Mouse (Mus musculus): ENCODE data around the gene Rnf212b. TPM values are rescaled to one million over a fixed set of nuclear protein-coding genes. Genes with fewer than 3 reads are reported as not detected.

The Rnf212b gene
- polyA plus RNA-seq, 1 experiment from 2014 or later: not detected

GRCm38 (mm10) chr14:54857891-54858290, 44.0 kb downstream of the Rnf212b start:
- no peak for ATAC-seq (ENCODE audit: low FRiP score)
- no peak overlapping the region for H3K4me3 ChIP-seq (ENCODE audit: low read depth, low read length)
- no peak overlapping the region for H3K9ac ChIP-seq (ENCODE audit: low read depth, low read length)
- no peak overlapping the region for H3K27ac ChIP-seq (ENCODE audit: low read depth, low read length)
- no peaks in the 10 kb centered on the region for H3K9me3 ChIP-seq (ENCODE audit: control insufficient read depth, low read length)
- no peaks in the 10 kb centered on the region for H3K27me3 ChIP-seq (ENCODE audit: control insufficient read depth, insufficient read depth, low read length)
- no peaks in the 10 kb centered on the region for H3K36me3 ChIP-seq (ENCODE audit: control insufficient read depth, insufficient read depth, low read length)
- no peak overlapping the region for H3K4me2 ChIP-seq (replicated peaks; ENCODE audit: low read depth, low read length)
- no peaks in the 10 kb centered on the region for H3K4me1 ChIP-seq (replicated peaks; ENCODE audit: control insufficient read depth, insufficient read depth, low read length)
- WGBS: 91% methylated on average over 9 of the region's 9 CpGs
- no peak for DNase-seq (ENCODE audit: low spot score)

GRCm38 (mm10) chr14:54860511-54860910, 46.6 kb downstream of the Rnf212b start:
- no peak for ATAC-seq (ENCODE audit: low FRiP score)
- H3K27ac ChIP-seq (ENCODE audit: low read depth, low read length): no peak overlapping the region
- 49% methylated on average over 2 of the region's 2 CpGs for WGBS
- H3K27me3 ChIP-seq (ENCODE audit: control insufficient read depth, insufficient read depth, low read length): no peaks in the 10 kb centered on the region
- H3K9me3 ChIP-seq (ENCODE audit: control insufficient read depth, low read length): no peaks in the 10 kb centered on the region
- peak; percentile 67 for DNase-seq (ENCODE audit: low spot score)
- no peaks in the 10 kb centered on the region for H3K36me3 ChIP-seq (ENCODE audit: control insufficient read depth, insufficient read depth, low read length)
- H3K9ac ChIP-seq (ENCODE audit: low read depth, low read length): no peak overlapping the region
- H3K4me1 ChIP-seq (replicated peaks; ENCODE audit: control insufficient read depth, insufficient read depth, low read length): no peaks in the 10 kb centered on the region
- no peak overlapping the region for H3K4me2 ChIP-seq (replicated peaks; ENCODE audit: low read depth, low read length)
- H3K4me3 ChIP-seq (ENCODE audit: low read depth, low read length): no peak overlapping the region

GRCm38 (mm10) chr14:54863501-54864312, 49.8 kb downstream of the Rnf212b start:
- Histone ChIP-seq H3K27ac (ENCODE audit: low read depth, low read length) (peak overlapping the region; percentile 64), H3K4me2 (replicated peaks; ENCODE audit: low read depth, low read length) (peak overlapping the region; percentile 66), H3K9ac (ENCODE audit: low read depth, low read length) (peak overlapping the region; percentile 86), H3K4me1 (replicated peaks; ENCODE audit: control insufficient read depth, insufficient read depth, low read length) (no peaks in the 10 kb centered on the region), H3K4me3 (ENCODE audit: low read depth, low read length) (peak overlapping the region; percentile 88), H3K27me3 (ENCODE audit: control insufficient read depth, insufficient read depth, low read length) (no peaks in the 10 kb centered on the region), H3K36me3 (ENCODE audit: control insufficient read depth, insufficient read depth, low read length) (no peaks in the 10 kb centered on the region), H3K9me3 (ENCODE audit: control insufficient read depth, low read length) (no peaks in the 10 kb centered on the region)
- DNase-seq (ENCODE audit: low spot score) (peak; percentile 94), ATAC-seq (ENCODE audit: low FRiP score) (peak; percentile 99)
- WGBS: 0% methylated on average over 49 of the region's 56 CpGs

DNA sequence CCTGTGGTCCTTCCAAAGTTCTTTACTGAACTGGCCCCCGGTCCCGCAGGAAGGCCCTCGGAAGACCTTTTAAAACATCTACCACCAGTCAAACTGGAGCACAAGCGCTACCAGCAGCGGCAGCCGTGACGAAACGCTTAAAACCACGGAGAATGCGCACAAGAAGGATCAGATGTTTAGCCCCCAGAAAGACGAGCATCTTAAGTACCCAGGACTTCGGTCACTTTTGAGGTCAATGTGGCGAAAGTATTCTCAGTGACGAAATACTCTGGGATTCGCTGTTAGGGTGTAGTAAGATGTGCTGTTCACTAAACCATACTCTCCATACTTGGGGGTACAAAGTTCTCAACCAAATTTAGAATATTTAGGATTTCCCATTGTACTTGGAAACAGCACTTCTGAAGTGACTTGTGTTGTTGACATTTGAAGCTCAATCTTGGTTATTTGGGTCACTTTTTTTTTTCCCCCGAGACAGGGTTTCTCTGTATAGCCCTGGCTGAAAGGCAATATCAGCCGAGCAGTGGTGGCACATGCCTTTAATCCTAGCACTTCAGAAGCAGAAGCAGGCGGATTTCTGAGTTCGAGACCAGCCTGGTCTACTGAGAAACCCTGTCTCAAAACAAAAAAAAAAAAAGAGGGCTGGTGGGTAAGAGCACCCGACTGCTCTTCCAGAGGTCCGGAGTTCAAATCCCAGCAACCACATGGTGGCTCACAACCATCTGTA, 50.5 kb downstream of the Rnf212b start:
- 17% methylated on average over 21 of the region's 21 CpGs for WGBS
- Histone ChIP-seq H3K36me3 (ENCODE audit: control insufficient read depth, insufficient read depth, low read length) (no peaks in the 10 kb centered on the region), H3K27me3 (ENCODE audit: control insufficient read depth, insufficient read depth, low read length) (no peaks in the 10 kb centered on the region), H3K4me2 (replicated peaks; ENCODE audit: low read depth, low read length) (peak overlapping the region; percentile 66), H3K4me3 (ENCODE audit: low read depth, low read length) (peak overlapping the region; percentile 88), H3K4me1 (replicated peaks; ENCODE audit: control insufficient read depth, insufficient read depth, low read length) (no peaks in the 10 kb centered on the region), H3K27ac (ENCODE audit: low read depth, low read length) (peak overlapping the region; percentile 11; the same call in 1 of the 2 replicates), H3K9ac (ENCODE audit: low read depth, low read length) (peak overlapping the region; percentile 86), H3K9me3 (ENCODE audit: control insufficient read depth, low read length) (no peaks in the 10 kb centered on the region)
- ATAC-seq (ENCODE audit: low FRiP score) (peak; percentile 13; the same call in 1 of the 2 replicates), DNase-seq (ENCODE audit: low spot score) (no peak)

DNA sequence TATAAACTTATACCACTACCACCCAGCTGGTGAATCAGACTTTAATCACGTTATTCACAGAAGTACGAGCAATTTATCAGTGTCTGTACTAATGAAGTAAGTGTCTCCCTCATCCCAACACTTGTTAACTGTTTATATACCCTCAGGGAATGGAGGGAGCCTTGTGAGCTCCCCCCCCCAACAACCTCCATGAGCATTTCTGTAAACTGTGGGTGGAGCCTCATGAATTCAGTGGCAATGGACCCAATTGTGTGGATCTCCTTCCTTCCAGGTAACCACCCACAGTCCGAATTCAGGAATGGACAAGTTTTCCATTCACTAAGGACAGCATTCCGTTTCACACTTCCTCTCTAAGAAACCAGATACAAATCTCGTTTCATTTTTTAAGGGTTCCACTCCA, 51.7 kb downstream of the Rnf212b start:
- DNase-seq (ENCODE audit: low spot score) (no peak), ATAC-seq (ENCODE audit: low FRiP score) (no peak)

DNA sequence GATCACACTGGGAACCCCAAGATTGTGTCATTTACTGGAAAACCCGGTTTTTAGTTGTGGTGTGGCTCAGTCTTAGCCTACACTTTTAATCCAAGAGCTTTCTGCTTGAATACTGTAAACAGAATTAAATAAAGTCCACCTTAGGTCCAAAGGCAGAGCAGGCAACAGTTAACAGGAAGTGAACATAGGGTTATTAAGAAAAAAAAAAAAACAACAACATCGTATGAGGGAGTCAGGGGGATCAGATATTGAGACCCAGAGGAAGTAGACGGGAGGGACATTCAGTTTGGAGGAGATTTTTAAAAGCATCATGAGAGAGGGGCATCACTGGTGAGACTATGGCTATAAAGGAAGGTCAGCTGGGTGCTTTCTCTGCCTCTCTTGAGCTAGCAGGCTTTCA, 52.3 kb downstream of the Rnf212b start:
- WGBS: 66% methylated on average over 3 of the region's 3 CpGs
- Histone ChIP-seq H3K9me3 (ENCODE audit: control insufficient read depth, low read length) (no peaks in the 10 kb centered on the region), H3K27ac (ENCODE audit: low read depth, low read length) (no peak overlapping the region), H3K9ac (ENCODE audit: low read depth, low read length) (no peak overlapping the region), H3K4me2 (replicated peaks; ENCODE audit: low read depth, low read length) (no peak overlapping the region), H3K36me3 (ENCODE audit: control insufficient read depth, insufficient read depth, low read length) (no peaks in the 10 kb centered on the region), H3K4me3 (ENCODE audit: low read depth, low read length) (no peak overlapping the region), H3K27me3 (ENCODE audit: control insufficient read depth, insufficient read depth, low read length) (no peaks in the 10 kb centered on the region), H3K4me1 (replicated peaks; ENCODE audit: control insufficient read depth, insufficient read depth, low read length) (no peaks in the 10 kb centered on the region)
- ATAC-seq (ENCODE audit: low FRiP score): no peak
- DNase-seq (ENCODE audit: low spot score): no peak

More for the DNA sequence above, 51.7 kb downstream of the Rnf212b start:
- Histone ChIP-seq H3K9me3 (ENCODE audit: control insufficient read depth, low read length) (no peaks in the 10 kb centered on the region), H3K27me3 (ENCODE audit: control insufficient read depth, insufficient read depth, low read length) (no peaks in the 10 kb centered on the region), H3K4me3 (ENCODE audit: low read depth, low read length) (no peak overlapping the region), H3K4me2 (replicated peaks; ENCODE audit: low read depth, low read length) (no peak overlapping the region), H3K9ac (ENCODE audit: low read depth, low read length) (no peak overlapping the region), H3K27ac (ENCODE audit: low read depth, low read length) (no peak overlapping the region), H3K36me3 (ENCODE audit: control insufficient read depth, insufficient read depth, low read length) (no peaks in the 10 kb centered on the region), H3K4me1 (replicated peaks; ENCODE audit: control insufficient read depth, insufficient read depth, low read length) (no peaks in the 10 kb centered on the region)
- 86% methylated on average over 5 of the region's 5 CpGs for whole genome bisulfite sequencing

- WGBS: 55% methylated on average over 5 of the region's 5 CpGs
- Histone ChIP-seq H3K4me1 (replicated peaks; ENCODE audit: control insufficient read depth, insufficient read depth, low read length) (no peaks in the 10 kb centered on the region), H3K27me3 (ENCODE audit: control insufficient read depth, insufficient read depth, low read length) (no peaks in the 10 kb centered on the region), H3K9ac (ENCODE audit: low read depth, low read length) (no peak overlapping the region), H3K36me3 (ENCODE audit: control insufficient read depth, insufficient read depth, low read length) (no peaks in the 10 kb centered on the region), H3K9me3 (ENCODE audit: control insufficient read depth, low read length) (no peaks in the 10 kb centered on the region), H3K27ac (ENCODE audit: low read depth, low read length) (no peak overlapping the region), H3K4me2 (replicated peaks; ENCODE audit: low read depth, low read length) (no peak overlapping the region), H3K4me3 (ENCODE audit: low read depth, low read length) (no peak overlapping the region)
- ATAC-seq (ENCODE audit: low FRiP score) (no peak), DNase-seq (ENCODE audit: low spot score) (peak; percentile 40)
Observed at GRCm38 (mm10) chr14:54866936-54867335, 53.0 kb downstream of the Rnf212b start.

- no peak overlapping the region for H3K27ac ChIP-seq (ENCODE audit: low read depth, low read length)
- no peaks in the 10 kb centered on the region for H3K9me3 ChIP-seq (ENCODE audit: control insufficient read depth, low read length)
- no peak for ATAC-seq (ENCODE audit: low FRiP score)
- DNase-seq (ENCODE audit: low spot score): no peak
- no peak overlapping the region for H3K4me3 ChIP-seq (ENCODE audit: low read depth, low read length)
- H3K4me1 ChIP-seq (replicated peaks; ENCODE audit: control insufficient read depth, insufficient read depth, low read length): no peaks in the 10 kb centered on the region
- H3K9ac ChIP-seq (ENCODE audit: low read depth, low read length): no peak overlapping the region
- WGBS: 87% methylated on average over 4 of the region's 4 CpGs
- no peaks in the 10 kb centered on the region for H3K27me3 ChIP-seq (ENCODE audit: control insufficient read depth, insufficient read depth, low read length)
- no peaks in the 10 kb centered on the region for H3K36me3 ChIP-seq (ENCODE audit: control insufficient read depth, insufficient read depth, low read length)
- no peak overlapping the region for H3K4me2 ChIP-seq (replicated peaks; ENCODE audit: low read depth, low read length)
Observed at GRCm38 (mm10) chr14:54868026-54868425, 54.1 kb downstream of the Rnf212b start.

Measured in hindbrain, embryonic 11.5 days (tissue).